Mouse (Mus musculus) embryonic fibroblast, embryonic 13.5 days (primary cell): Measurements from ENCODE around the gene Lmod3.

ENCODE experiments used
- CTCF ChIP-seq: IDR thresholded peaks from 2 replicates; pipeline ENCODE4 v1.5.1; 2011; ENCODE audit warnings: mild to moderate bottlenecking, control low read depth, low read length, moderate library complexity, borderline replicate concordance; ENCODE audit not compliant: insufficient read depth
- POLR2A ChIP-seq: IDR thresholded peaks from 2 replicates; pipeline ENCODE4 v1.6.1; 2011; ENCODE audit warnings: low read depth, mild to moderate bottlenecking, control low read depth, low read length, moderate library complexity

DNA sequence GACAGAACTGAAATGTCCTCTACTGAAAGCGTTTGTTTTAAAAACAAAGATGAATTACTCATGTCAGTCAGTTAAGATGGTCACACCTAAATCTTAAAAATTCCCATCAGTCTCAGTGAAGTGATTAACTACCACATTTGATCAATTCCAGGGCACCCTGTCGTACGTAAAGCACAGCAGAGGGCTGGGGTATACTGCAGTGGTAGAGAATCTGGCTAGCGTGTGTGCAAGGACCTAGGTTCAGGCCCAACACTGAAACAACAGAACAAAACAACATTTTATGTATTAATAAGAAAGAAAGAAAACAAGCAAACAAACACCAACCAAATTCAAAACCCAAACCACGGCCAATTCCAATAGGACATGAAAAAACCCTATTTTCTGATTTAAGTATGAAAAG is 33.8 kb upstream of the Lmod3 start:
- TF ChIP-seq CTCF (no peak), POLR2A (no peak)
